Mouse (Mus musculus) embryonic facial prominence, embryonic 14.5 days (tissue): ENCODE results near the gene Dph3. TPM values are rescaled to one million over a fixed set of nuclear protein-coding genes. Genes with fewer than 3 reads are reported as not detected.
"Not testable (repeated sequence)": the region's sequence is repeated elsewhere in the genome, so short reads cannot be mapped to it uniquely, and the experiment has no call there.

Experiments
- ATAC-seq: fragments of 200-750 bp; cut with Nextera tagmentation; 2 replicates; pipeline ENCODE4 v1.8.0; 2017; ENCODE audit warnings: low read depth, moderate number of reproducible peaks, moderate TSS enrichment
- DNase-seq: peaks from one replicate; pipeline ENCODE4 v3.0.0-alpha.2; 2015; ENCODE audit warnings: low spot score
- H3K27ac ChIP-seq: fragments of 300-500 bp; sonication (generic); replicated peaks from 2 replicates; pipeline ENCODE4 v1.5.1; 2014; ENCODE audit warnings: low read depth, mild to moderate bottlenecking, low read length, moderate library complexity
- H3K27me3 ChIP-seq: fragments of 300-500 bp; sonication (generic); replicated peaks from 2 replicates; pipeline ENCODE4 v1.6.1; 2014; ENCODE audit warnings: low read length; ENCODE audit not compliant: control insufficient read depth, insufficient read depth
- H3K36me3 ChIP-seq: fragments of 300-500 bp; sonication (generic); 2 replicates; pipeline ENCODE4 v1.6.1; 2014; ENCODE audit warnings: low read length, mixed read lengths; ENCODE audit not compliant: control insufficient read depth, insufficient read depth
- H3K4me1 ChIP-seq: fragments of 300-500 bp; sonication (generic); 2 replicates; pipeline ENCODE4 v1.6.1; 2014; ENCODE audit warnings: antibody characterized with exemption, low read length; ENCODE audit not compliant: control insufficient read depth, insufficient read depth
- H3K4me2 ChIP-seq: fragments of 300-500 bp; sonication (generic); 2 replicates; pipeline ENCODE4 v1.6.1; 2014; ENCODE audit warnings: low read depth, mild to moderate bottlenecking, low read length, moderate library complexity, mixed read lengths
- H3K4me3 ChIP-seq: fragments of 300-500 bp; sonication (generic); 2 replicates; pipeline ENCODE4 v1.5.1; 2014; ENCODE audit warnings: low read depth, mild to moderate bottlenecking, low read length
- H3K9ac ChIP-seq: fragments of 300-500 bp; sonication (generic); 2 replicates; pipeline ENCODE4 v1.6.1; 2014; ENCODE audit warnings: low read depth, mild to moderate bottlenecking, low read length, moderate library complexity, mixed read lengths
- H3K9me3 ChIP-seq: fragments of 300-500 bp; sonication (generic); 2 replicates; pipeline ENCODE4 v1.6.1; 2016; ENCODE audit warnings: low read length; ENCODE audit not compliant: control insufficient read depth
- WGBS: fragments of 180-500 bp; shearing (Covaris S2); extraction: QIAGEN DNeasy Blood & Tissue Kit; methylation state at CpG from one replicate; pipeline ENCODE4 v1.1.7; 2014; 5-methylcytosine and 5-hydroxymethylcytosine counted together
- polyA plus RNA-seq: library from polyadenylated mRNA; unstranded; fragments of >200 nt; fragmentation: Nextera tagmentation; extraction: Ambion mirVana; gene quantifications from 2 replicates; pipeline ENCODE4 v1.2.1, GENCODE M21; 2014

Dph3 gene
- polyA plus RNA-seq: 86.7 and 100 TPM in 2 replicates

DNA sequence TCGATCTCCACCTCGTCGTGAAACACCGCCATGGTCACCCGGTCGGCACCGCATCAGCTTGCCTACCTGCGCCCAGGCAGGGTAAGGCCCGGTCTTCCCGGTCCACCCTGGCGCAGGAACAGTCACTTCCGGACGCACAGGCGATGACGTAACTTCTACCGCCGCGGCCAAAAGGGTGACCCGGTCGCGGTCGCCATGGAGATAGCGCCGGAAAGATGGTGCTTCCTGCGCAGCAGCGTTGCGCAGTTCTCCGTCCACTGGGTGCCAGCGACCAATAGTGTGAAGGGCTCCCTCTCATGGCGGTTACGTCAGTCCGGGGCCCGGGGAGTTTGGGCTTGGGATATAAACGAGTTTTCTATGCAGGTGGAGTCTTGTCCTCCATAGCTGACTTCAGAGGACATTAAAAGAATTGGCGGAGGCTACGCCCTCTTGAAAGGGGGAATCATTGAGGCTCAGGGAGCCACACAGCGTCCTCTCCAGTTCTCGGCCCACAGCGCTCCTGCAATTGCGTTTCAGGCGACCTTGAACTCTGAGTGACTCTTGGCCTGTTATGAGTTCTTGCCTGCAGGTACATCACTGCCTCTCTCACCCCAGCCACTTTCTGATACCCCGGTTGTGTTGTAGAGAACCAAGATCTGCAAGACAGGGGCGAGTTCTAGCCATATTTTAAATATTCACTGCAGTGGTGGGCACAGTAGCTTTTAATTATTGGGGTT, at the start of gene Dph3:
Gene Dph3, minus strand, starts transcription at position 244 of the 716 bp plus-strand sequence.
- peak within 1 kb of the TSS; percentile 67 for H3K4me3 ChIP-seq
- DNase-seq (peak; percentile 98), ATAC-seq (peak; percentile 96)
- H3K9ac ChIP-seq: peak within 1 kb of the TSS; percentile 74
- H3K27ac ChIP-seq: peak within 1 kb of the TSS; percentile 89
- H3K4me2 ChIP-seq: peak within 1 kb of the TSS; percentile 72
- H3K4me1 ChIP-seq: peaks cover 13% of the 10 kb centered on the region
- under 1% methylated on average over 36 of the region's 43 CpGs for WGBS
- H3K36me3 ChIP-seq: peaks cover 22% of the 10 kb centered on the region
- no peaks in the 10 kb centered on the region for H3K27me3 ChIP-seq
- no peaks in the 10 kb centered on the region for H3K9me3 ChIP-seq

- no peaks in the 10 kb centered on the region for H3K36me3 ChIP-seq
- peak; percentile 6 for DNase-seq
- H3K4me2 ChIP-seq: no peak overlapping the region
- no peak overlapping the region for H3K9ac ChIP-seq
- 56% methylated on average over 2 of the region's 2 CpGs for whole genome bisulfite sequencing
- no peaks in the 10 kb centered on the region for H3K4me1 ChIP-seq
- H3K27me3 ChIP-seq: no peaks in the 10 kb centered on the region
- H3K9me3 ChIP-seq: no peaks in the 10 kb centered on the region
- no peak overlapping the region for H3K27ac ChIP-seq
- no peak for ATAC-seq
- H3K4me3 ChIP-seq: no peak overlapping the region
Observed at GRCm38 (mm10) chr14:32134293-32134692, 48.8 kb upstream of the Dph3 start.

GRCm38 (mm10) chr14:32131836-32132235, 46.3 kb upstream of the Dph3 start:
- ATAC-seq: no peak
- no peak overlapping the region for H3K4me2 ChIP-seq
- DNase-seq: no peak
- no peaks in the 10 kb centered on the region for H3K27me3 ChIP-seq
- WGBS: 81% methylated on average over 4 of the region's 4 CpGs
- H3K9ac ChIP-seq: no peak overlapping the region
- no peaks in the 10 kb centered on the region for H3K36me3 ChIP-seq
- H3K9me3 ChIP-seq: no peaks in the 10 kb centered on the region
- H3K4me3 ChIP-seq: no peak overlapping the region
- no peaks in the 10 kb centered on the region for H3K4me1 ChIP-seq
- H3K27ac ChIP-seq: no peak overlapping the region

- Histone ChIP-seq H3K36me3 (no peaks in the 10 kb centered on the region), H3K4me2 (no peak overlapping the region), H3K4me1 (no peaks in the 10 kb centered on the region), H3K4me3 (no peak overlapping the region), H3K9me3 (no peaks in the 10 kb centered on the region), H3K27ac (no peak overlapping the region), H3K9ac (no peak overlapping the region), H3K27me3 (no peaks in the 10 kb centered on the region)
- 80% methylated on average over 5 of the region's 5 CpGs for WGBS
- no peak for DNase-seq
- ATAC-seq: no peak
Observed at GRCm38 (mm10) chr14:32128409-32128808, 42.9 kb upstream of the Dph3 start.

DNA sequence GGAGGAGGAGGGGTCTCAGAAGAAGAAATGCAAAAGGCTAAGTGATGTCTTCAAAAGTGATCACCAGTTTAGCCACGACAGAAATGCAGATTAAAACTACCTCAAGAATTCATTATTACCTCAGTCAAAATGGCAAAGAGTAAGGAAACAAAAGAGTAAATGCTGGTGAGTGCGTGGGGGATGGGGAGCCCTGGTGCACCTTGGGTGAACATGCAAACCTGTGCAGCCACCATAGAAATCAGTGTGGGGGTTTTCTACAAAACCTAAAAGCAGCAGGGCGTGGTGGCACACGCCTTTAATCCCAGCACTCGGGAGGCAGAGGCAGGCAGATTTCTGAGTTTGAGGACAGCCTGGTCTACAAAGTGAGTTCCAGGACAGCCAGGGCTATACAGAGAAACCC, 39.7 kb upstream of the Dph3 start:
- H3K27me3 ChIP-seq, H3K9me3 ChIP-seq, DNase-seq, H3K4me3 ChIP-seq, H3K9ac ChIP-seq, H3K27ac ChIP-seq, ATAC-seq, H3K36me3 ChIP-seq, H3K4me2 ChIP-seq, H3K4me1 ChIP-seq: not testable (repeated sequence)
- WGBS: 84% methylated on average over 5 of the region's 5 CpGs

DNA sequence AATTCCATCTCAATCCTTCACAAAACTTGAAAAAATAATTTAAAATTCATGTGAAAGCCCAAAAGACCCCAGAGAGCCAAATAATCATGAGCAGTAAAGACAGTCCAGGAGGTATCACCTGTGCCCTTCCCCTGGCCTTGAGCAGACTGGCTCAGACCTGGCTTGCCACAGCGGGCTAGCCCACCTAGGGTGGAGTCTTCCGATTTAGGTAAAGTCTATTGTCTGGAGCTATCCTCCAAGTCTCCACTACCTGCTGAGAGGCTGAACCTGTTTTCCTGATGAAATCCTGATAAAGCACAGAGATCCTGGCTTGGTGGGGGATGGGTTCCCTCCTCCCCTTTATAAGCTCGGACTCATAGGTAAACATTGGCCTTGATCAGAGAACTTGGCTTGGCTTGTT, 38.7 kb upstream of the Dph3 start:
- 67% methylated on average over 3 of the region's 3 CpGs for WGBS
- no peaks in the 10 kb centered on the region for H3K27me3 ChIP-seq
- H3K4me2 ChIP-seq: no peak overlapping the region
- no peak for ATAC-seq
- H3K27ac ChIP-seq: no peak overlapping the region
- no peaks in the 10 kb centered on the region for H3K36me3 ChIP-seq
- H3K4me1 ChIP-seq: no peaks in the 10 kb centered on the region
- no peak for DNase-seq
- no peak overlapping the region for H3K4me3 ChIP-seq
- H3K9me3 ChIP-seq: no peaks in the 10 kb centered on the region
- no peak overlapping the region for H3K9ac ChIP-seq

DNA sequence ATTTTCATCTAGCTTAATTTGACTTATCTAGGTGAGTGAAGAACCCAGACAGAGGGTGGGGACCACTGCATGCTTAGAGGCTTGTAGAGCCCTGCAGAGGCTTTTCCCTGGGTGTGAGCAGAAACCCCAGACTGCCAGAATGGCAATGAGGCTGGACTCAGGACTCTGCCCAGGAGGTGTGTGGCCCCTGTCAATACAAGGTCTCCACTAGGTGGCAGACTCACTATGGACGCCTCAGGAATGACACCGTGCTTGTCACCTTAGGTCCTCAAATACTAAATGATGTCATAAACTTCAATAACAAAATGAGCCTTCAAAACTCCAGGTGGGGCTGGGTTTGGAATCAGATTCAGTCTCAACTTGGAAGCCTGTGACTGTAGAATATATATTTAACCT, 36.4 kb upstream of the Dph3 start:
- Histone ChIP-seq H3K9ac (no peak overlapping the region), H3K27me3 (no peaks in the 10 kb centered on the region), H3K4me1 (no peaks in the 10 kb centered on the region), H3K4me2 (no peak overlapping the region), H3K9me3 (no peaks in the 10 kb centered on the region), H3K4me3 (no peak overlapping the region), H3K36me3 (no peaks in the 10 kb centered on the region), H3K27ac (no peak overlapping the region)
- ATAC-seq (no peak), DNase-seq (no peak)
- WGBS: 64% methylated on average over 2 of the region's 2 CpGs

DNA sequence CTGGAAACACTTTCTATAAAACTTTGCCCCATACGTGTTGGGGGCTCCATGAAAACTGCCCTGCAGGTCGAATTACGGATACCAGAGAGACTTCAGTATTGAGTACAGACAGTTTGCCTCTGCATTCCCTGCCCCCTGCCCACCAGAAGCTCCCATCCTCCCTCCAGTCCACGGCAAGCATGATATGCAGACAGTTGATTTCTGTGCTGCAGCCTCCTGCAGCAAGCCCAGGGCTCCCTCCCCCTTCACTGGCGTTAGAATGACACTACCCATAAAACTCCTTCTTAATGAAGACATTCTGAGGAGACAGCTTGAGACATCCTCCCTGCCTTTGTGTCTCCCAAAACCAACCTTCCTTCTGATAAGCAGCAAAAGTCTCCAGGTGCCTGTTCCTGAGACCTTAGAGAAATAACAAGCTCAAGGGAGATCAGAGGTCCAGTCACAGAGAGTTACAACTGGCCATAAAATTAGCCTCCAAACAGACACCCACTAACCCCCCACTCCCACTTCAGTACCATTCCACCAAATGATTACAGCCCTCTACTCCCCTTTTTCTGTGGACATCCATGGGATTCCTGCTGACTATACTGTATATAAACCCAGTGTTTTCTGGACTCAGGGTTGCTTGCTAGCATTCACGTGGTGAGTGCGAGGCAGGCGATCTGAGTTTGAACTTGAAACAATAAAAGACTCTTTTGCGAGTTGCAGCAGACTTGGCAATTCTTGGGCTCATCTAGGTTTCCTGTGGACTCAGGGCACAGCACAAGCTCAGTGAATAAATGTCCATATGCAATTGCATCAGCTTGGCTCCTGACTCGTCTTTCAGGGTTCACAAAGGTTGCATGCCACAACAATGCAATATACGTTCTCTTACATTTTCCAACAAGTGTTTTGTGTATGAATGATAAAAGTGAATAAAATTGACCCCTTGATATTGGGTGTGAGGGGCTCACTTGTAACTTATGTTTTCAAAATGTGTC, 35.7 kb upstream of the Dph3 start:
- WGBS: 57% methylated on average over 11 of the region's 11 CpGs
- H3K9ac ChIP-seq: no peak overlapping the region

More for the DNA sequence above, 35.7 kb upstream of the Dph3 start:
- DNase-seq: no peak
- H3K36me3 ChIP-seq: no peaks in the 10 kb centered on the region
- H3K27me3 ChIP-seq: no peaks in the 10 kb centered on the region
- no peaks in the 10 kb centered on the region for H3K9me3 ChIP-seq
- no peak overlapping the region for H3K4me2 ChIP-seq
- no peak overlapping the region for H3K27ac ChIP-seq
- no peak for ATAC-seq
- no peaks in the 10 kb centered on the region for H3K4me1 ChIP-seq
- H3K4me3 ChIP-seq: no peak overlapping the region
